Mouse (Mus musculus) midbrain, postnatal 0 days (tissue): ENCODE measurements around the gene Szrd1. TPM values are rescaled to one million over a fixed set of nuclear protein-coding genes. Genes with fewer than 3 reads are reported as not detected.
A peak's percentile ranks its signal among the peaks of the same experiment; 100 is the strongest.

Source experiments
- ATAC-seq: fragments of 200-750 bp; cut with Nextera tagmentation; 2 replicates; pipeline ENCODE4 v1.8.0; 2017; ENCODE audit warnings: moderate number of reproducible peaks, mild to moderate bottlenecking, moderate TSS enrichment, moderate library complexity; ENCODE audit not compliant: low FRiP score
- DNase-seq: peaks from one replicate; pipeline ENCODE4 v3.0.0-alpha.2; 2015; ENCODE audit warnings: low spot score
- H3K27ac ChIP-seq: fragments of 300-500 bp; sonication (generic); 2 replicates; pipeline ENCODE4 v1.5.1; 2014; ENCODE audit warnings: low read depth, mild to moderate bottlenecking, low read length, mixed read lengths
- H3K27me3 ChIP-seq: fragments of 300-500 bp; sonication (generic); 2 replicates; pipeline ENCODE4 v1.6.1; 2014; ENCODE audit warnings: low read length, control low read depth, mixed read lengths; ENCODE audit not compliant: insufficient read depth
- H3K36me3 ChIP-seq: fragments of 300-500 bp; sonication (generic); 2 replicates; pipeline ENCODE4 v1.6.1; 2014; ENCODE audit warnings: low read length, control low read depth, mixed read lengths; ENCODE audit not compliant: insufficient read depth
- H3K4me1 ChIP-seq: fragments of 300-500 bp; sonication (generic); 2 replicates; pipeline ENCODE4 v1.6.1; 2014; ENCODE audit warnings: mild to moderate bottlenecking, control low read depth, antibody characterized with exemption, low read length, mixed read lengths; ENCODE audit not compliant: insufficient read depth
- H3K4me2 ChIP-seq: fragments of 300-500 bp; sonication (generic); 2 replicates; pipeline ENCODE4 v1.6.1; 2014; ENCODE audit warnings: low read depth, mild to moderate bottlenecking, low read length, mixed read lengths; ENCODE audit not compliant: poor library complexity, severe bottlenecking
- H3K4me3 ChIP-seq: fragments of 300-500 bp; sonication (generic); 2 replicates; pipeline ENCODE4 v1.5.1; 2014; ENCODE audit warnings: low read depth, mild to moderate bottlenecking, low read length, moderate library complexity
- H3K9ac ChIP-seq: fragments of 300-500 bp; sonication (generic); replicated peaks from 2 replicates; pipeline ENCODE4 v1.6.1; 2014; ENCODE audit warnings: mild to moderate bottlenecking, low read length, moderate library complexity, mixed read lengths; ENCODE audit not compliant: poor library complexity, severe bottlenecking
- H3K9me3 ChIP-seq: fragments of 300-500 bp; sonication (generic); 2 replicates; pipeline ENCODE4 v1.6.1; 2016; ENCODE audit warnings: low read length, control low read depth
- CTCF ChIP-seq: IDR thresholded peaks from 2 replicates; pipeline ENCODE4 v1.5.1; 2016; ENCODE audit warnings: antibody characterized with exemption, mild to moderate bottlenecking
- WGBS: fragments of 180-500 bp; shearing (Covaris S2); extraction: QIAGEN DNeasy Blood & Tissue Kit; methylation state at CpG from one replicate; pipeline ENCODE4 v1.1.7; 2014; 5-methylcytosine and 5-hydroxymethylcytosine counted together
- polyA plus RNA-seq: library from polyadenylated mRNA; unstranded; fragments of >200 nt; fragmentation: Nextera tagmentation; extraction: Ambion mirVana; gene quantifications from 2 replicates; pipeline ENCODE4 v1.2.1, GENCODE M21; 2015
- total RNA-seq: library from RNA; depleted of rRNA; stranded (reverse); fragments of >200 nt; gene quantifications from 2 replicates; pipeline ENCODE4 v1.2.3, GENCODE M21; 2014

Szrd1 gene
- total and polyA plus RNA-seq, 2 experiments from 2014 or later: 13.5 to 64.3 TPM

DNA sequence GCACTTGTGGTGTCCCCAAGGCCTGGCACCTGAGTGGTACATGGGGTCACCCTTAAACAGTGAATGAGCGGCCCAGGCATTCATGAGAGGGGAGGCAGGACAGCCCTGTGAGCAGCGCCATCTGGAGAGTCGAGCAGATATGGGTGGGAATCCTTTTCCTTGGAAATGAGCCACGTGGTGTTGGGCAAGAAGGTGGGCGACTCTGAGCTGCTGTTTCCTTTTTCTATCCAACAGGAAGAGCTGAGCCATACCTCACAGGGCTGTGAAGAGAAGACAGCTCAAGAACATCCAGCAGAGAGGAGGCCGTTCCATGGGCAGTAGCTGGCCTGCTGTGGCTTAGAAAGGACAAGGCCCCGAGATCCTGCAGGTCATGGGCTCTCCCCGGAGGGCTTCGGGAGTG, 50.9 kb downstream of the Szrd1 start:
- Histone ChIP-seq H3K27ac (no peak overlapping the region), H3K27me3 (no peaks in the 10 kb centered on the region), H3K4me1 (no peaks in the 10 kb centered on the region), H3K9ac (no peak overlapping the region), H3K9me3 (no peaks in the 10 kb centered on the region), H3K4me3 (no peak overlapping the region), H3K36me3 (no peaks in the 10 kb centered on the region), H3K4me2 (no peak overlapping the region)
- no peak for DNase-seq
- 69% methylated on average over 9 of the region's 9 CpGs for WGBS
- TF ChIP-seq CTCF: no peak
- ATAC-seq: no peak

DNA sequence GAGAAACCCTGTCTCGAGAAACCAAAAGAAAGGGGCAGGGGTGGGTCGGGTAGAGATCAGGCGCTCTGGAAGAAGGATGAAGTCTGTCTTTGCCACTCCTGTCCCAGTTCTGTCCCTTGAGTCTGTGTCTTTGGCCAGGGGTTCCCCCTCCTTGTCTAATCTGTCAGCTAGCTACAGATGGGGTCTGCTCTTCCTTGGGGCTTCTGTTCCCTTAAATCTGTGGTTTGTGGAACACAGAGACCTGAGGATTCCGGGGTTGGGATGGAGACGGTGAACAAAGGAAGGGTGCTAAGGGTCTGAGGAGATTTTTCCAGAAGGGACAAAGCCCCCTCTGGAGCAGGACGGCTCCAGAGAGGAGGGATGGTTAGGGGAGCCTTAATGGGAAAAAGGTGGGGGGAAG, 51.5 kb downstream of the Szrd1 start, which contains the start of gene Spata21:
TSS of gene Spata21 (plus strand) at position 301 of the 400 bp plus-strand sequence.
- H3K4me1 ChIP-seq: no peaks in the 10 kb centered on the region
- H3K9me3 ChIP-seq: no peaks in the 10 kb centered on the region
- H3K27ac ChIP-seq: no peak within 1 kb of the TSS
- no peak within 1 kb of the TSS for H3K4me2 ChIP-seq
- no peak for DNase-seq
- no peaks in the 10 kb centered on the region for H3K27me3 ChIP-seq
- TF ChIP-seq CTCF: no peak
- WGBS: 79% methylated on average over 6 of the region's 6 CpGs
- H3K36me3 ChIP-seq: no peaks in the 10 kb centered on the region
- H3K9ac ChIP-seq: no peak within 1 kb of the TSS
- H3K4me3 ChIP-seq: no peak within 1 kb of the TSS
- no peak for ATAC-seq

DNA sequence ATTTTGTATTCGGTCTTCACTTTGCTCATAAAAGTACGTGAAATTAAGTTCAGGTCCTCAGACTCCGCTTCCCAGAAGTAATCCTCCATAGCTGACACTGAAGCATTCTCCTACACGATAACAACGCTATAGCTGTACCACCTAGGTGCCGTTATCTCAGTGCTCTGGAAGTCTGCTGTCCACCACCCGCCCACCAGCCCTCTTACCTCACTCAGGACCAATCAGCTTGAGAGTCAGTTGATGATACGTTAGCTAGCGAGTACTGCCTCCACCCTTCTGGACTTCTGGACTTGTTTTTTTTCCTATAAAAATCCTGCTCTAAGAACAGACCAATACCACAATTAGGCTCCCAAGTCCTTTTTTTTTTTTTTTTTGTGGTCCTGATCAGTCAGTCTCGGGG, 52.7 kb downstream of the Szrd1 start:
- 78% methylated on average over 10 of the region's 10 CpGs for whole genome bisulfite sequencing

DNA sequence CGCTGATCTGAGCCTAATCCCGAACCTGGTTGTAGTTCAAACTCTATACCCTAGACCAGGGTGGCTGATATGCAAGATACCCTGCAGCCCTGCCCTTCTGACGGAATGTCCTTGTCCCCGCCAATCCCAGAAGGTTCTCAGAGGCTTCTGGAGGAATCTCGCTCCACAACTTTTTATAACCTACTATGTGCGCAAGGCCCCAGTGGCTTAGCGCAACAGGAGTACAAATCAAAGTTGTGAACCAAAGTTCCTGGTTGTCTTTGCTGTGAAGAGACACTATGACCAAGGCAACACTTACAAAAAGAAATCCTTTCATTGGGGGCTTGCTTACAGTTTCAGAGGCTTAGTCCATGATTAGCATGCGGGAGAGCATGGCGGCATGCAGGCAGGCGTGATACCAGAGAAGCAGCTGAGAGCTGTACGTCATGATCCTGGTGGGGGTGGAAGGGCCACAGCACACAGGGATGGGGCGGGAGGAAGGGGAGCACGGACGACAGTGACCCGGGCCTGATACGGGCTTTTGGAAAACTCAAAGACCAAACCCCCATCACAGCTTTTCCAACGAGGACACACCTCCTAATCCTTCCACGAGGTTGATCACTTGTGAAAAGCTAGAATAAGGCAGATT, 61.0 kb downstream of the Szrd1 start:
- ATAC-seq: no peak
- Histone ChIP-seq H3K4me2 (no peak overlapping the region), H3K9me3 (no peaks in the 10 kb centered on the region), H3K4me1 (peaks cover 14% of the 10 kb centered on the region), H3K36me3 (peaks cover 14% of the 10 kb centered on the region), H3K9ac (no peak overlapping the region), H3K4me3 (peak overlapping the region; percentile 73; the same call in 1 of the 2 replicates), H3K27ac (no peak overlapping the region), H3K27me3 (no peaks in the 10 kb centered on the region)
- TF ChIP-seq CTCF: no peak
- 70% methylated on average over 18 of the region's 18 CpGs for WGBS
- no peak for DNase-seq

More for the DNA sequence above, 52.7 kb downstream of the Szrd1 start:
- H3K4me1 ChIP-seq: no peaks in the 10 kb centered on the region
- no peak for TF ChIP-seq CTCF
- DNase-seq (no peak), ATAC-seq (no peak)
- H3K27me3 ChIP-seq: no peaks in the 10 kb centered on the region
- no peak overlapping the region for H3K4me3 ChIP-seq
- no peak overlapping the region for H3K4me2 ChIP-seq
- no peak overlapping the region for H3K9ac ChIP-seq
- no peaks in the 10 kb centered on the region for H3K9me3 ChIP-seq
- no peaks in the 10 kb centered on the region for H3K36me3 ChIP-seq
- no peak overlapping the region for H3K27ac ChIP-seq

DNA sequence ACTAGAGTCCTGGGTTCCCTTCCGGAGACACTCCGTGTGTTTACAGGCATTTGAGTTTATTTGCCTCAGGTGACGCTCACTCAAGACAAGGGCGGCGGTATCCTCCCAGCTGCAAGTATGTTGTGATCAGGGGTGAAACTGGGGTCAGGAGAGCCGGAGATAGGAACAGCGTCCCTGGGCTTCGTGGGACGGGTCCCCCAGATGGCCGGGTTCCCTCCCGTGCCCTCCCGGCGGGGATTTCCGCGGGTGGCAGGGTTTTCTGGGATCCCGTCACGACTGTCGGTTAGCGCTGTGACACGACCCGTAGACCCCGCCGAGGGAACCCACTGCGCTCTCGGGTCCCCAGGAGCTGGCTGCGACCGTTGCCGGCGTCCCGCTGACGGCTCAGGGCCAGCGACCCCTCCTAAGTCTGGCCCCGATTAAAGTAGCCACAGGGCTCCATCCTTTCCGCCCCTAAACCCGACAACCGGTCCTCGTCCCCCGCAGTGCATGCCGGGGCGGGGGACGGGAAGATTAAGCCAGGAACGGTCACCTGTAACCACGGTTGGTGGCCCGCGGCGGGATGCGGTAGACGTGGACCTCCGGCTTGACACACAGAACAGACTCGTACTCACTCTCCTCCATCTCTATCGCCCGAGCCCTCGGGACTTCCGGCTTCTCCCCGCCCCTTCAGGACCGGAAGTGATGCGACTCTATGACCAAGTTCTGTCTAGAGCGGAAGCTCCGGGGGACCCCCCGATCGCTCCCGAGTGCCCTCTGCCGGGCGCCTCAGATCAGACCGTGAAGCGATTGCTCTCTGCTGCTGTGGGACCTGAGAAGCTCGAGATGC, 61.7 kb downstream of the Szrd1 start, which contains the start of gene Necap2:
TSS of gene Necap2 (minus strand) at position 677 of the 829 bp plus-strand sequence.
- Histone ChIP-seq H3K4me3 (peak within 1 kb of the TSS; percentile 73), H3K4me2 (peak within 1 kb of the TSS; percentile 93), H3K4me1 (peaks cover 14% of the 10 kb centered on the region), H3K36me3 (peaks cover 21% of the 10 kb centered on the region), H3K9ac (peak within 1 kb of the TSS; percentile 86), H3K27me3 (no peaks in the 10 kb centered on the region), H3K9me3 (no peaks in the 10 kb centered on the region), H3K27ac (peak within 1 kb of the TSS; percentile 82)
- 1% methylated on average over 67 of the region's 67 CpGs for WGBS
- ATAC-seq (peak; percentile 92), DNase-seq (peak; percentile 98)
- peak; percentile 87 for TF ChIP-seq CTCF
